Mouse (Mus musculus) limb, embryonic 14.5 days (tissue): ENCODE data around the gene Tmem209. TPM values are rescaled to one million over a fixed set of nuclear protein-coding genes. Genes with fewer than 3 reads are reported as not detected.

Experiments
- ATAC-seq: fragments of 200-750 bp; cut with Nextera tagmentation; 2 replicates; pipeline ENCODE4 v1.8.0; 2017; ENCODE audit warnings: low read depth, moderate number of reproducible peaks, moderate TSS enrichment; ENCODE audit not compliant: low FRiP score
- DNase-seq: peaks from one replicate; pipeline ENCODE4 v3.0.0-alpha.2; 2015; ENCODE audit warnings: low spot score
- H3K27ac ChIP-seq: fragments of 300-500 bp; sonication (generic); replicated peaks from 2 replicates; pipeline ENCODE4 v1.5.1; 2014; ENCODE audit warnings: low read depth, mild to moderate bottlenecking, low read length, moderate library complexity, mixed read lengths
- H3K27me3 ChIP-seq: fragments of 300-500 bp; sonication (generic); 2 replicates; pipeline ENCODE4 v1.6.1; 2014; ENCODE audit warnings: low read length, mixed read lengths; ENCODE audit not compliant: control insufficient read depth, insufficient read depth
- H3K36me3 ChIP-seq: fragments of 300-500 bp; sonication (generic); 2 replicates; pipeline ENCODE4 v1.6.1; 2014; ENCODE audit warnings: mild to moderate bottlenecking, low read length, moderate library complexity, mixed read lengths; ENCODE audit not compliant: control insufficient read depth, insufficient read depth
- H3K4me1 ChIP-seq: fragments of 300-500 bp; sonication (generic); 2 replicates; pipeline ENCODE4 v1.6.1; 2014; ENCODE audit warnings: antibody characterized with exemption, low read length, mixed read lengths; ENCODE audit not compliant: control insufficient read depth, insufficient read depth
- H3K4me2 ChIP-seq: fragments of 300-500 bp; sonication (generic); replicated peaks from 2 replicates; pipeline ENCODE4 v1.6.1; 2014; ENCODE audit warnings: low read depth, mild to moderate bottlenecking, low read length, moderate library complexity; ENCODE audit not compliant: severe bottlenecking
- H3K4me3 ChIP-seq: fragments of 300-500 bp; sonication (generic); replicated peaks from 2 replicates; pipeline ENCODE4 v1.5.1; 2014; ENCODE audit warnings: low read length
- H3K9ac ChIP-seq: fragments of 300-500 bp; sonication (generic); 2 replicates; pipeline ENCODE4 v1.6.1; 2014; ENCODE audit warnings: mild to moderate bottlenecking, low read depth, low read length, moderate library complexity; ENCODE audit not compliant: severe bottlenecking
- H3K9me3 ChIP-seq: fragments of 300-500 bp; sonication (generic); 2 replicates; pipeline ENCODE4 v1.6.1; 2016; ENCODE audit warnings: low read length; ENCODE audit not compliant: control insufficient read depth
- POLR2A ChIP-seq: fragments of 200-500 bp; IDR thresholded peaks from 2 replicates; pipeline ENCODE4 v1.8.0; 2012; ENCODE audit warnings: inconsistent platforms, mild to moderate bottlenecking, moderate library complexity, borderline replicate concordance; ENCODE audit not compliant: insufficient read depth, insufficient read length; ENCODE audit errors: extremely low read depth
- WGBS: fragments of 180-500 bp; shearing (Covaris S2); extraction: QIAGEN DNeasy Blood & Tissue Kit; methylation state at CpG from one replicate; pipeline ENCODE4 v1.1.7; 2014; 5-methylcytosine and 5-hydroxymethylcytosine counted together
- polyA plus RNA-seq, 2 experiments: library from polyadenylated mRNA; depleted of rRNA in 1 of 2; stranded (reverse) in 1 of 2; unstranded in 1 of 2; fragments of >200 nt; fragmentation: Nextera tagmentation in 1 of 2; extraction: Ambion mirVana in 1 of 2; gene quantifications; 2 replicates each; pipeline versions ENCODE4 v1.2.1 to v1.2.3; 2012 to 2014

The Tmem209 gene
- polyA plus RNA-seq, 2 experiments: 28.3 to 47.5 TPM

DNA sequence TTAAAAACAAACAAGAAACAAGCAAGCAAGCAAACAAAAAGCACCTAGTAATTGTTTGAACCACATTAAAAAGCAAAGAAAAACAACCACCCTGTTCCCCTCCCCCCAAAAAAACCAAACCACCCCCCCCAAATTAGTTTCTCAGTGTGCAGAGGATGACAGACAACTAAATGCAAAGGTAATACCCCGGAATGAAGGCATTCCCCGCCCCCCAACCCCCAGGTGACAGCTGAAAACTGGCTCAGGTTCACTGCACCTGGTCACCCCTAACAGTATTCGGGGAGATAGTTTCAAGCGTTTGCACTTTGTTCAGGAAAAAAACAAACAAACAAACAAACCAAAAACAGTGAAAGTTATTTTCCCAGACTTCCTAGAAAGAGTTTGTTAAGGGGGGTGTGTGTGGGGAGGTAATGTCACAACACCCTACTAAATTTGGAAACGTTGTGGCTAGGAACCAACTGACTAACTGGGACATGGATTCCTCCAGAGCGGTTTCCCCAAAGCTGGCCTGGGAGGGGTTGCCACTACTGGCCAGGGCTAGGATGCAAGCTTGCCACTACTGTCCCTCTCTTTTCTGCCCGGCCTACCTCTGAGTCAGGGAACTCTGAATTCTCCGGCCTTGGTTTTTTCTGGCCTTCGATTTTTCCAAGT lies 38.2 kb upstream of the Tmem209 start:
- no peak for ATAC-seq
- H3K27ac ChIP-seq: peak overlapping the region; percentile 84
- DNase-seq: no peak
- H3K27me3 ChIP-seq: no peaks in the 10 kb centered on the region
- no peaks in the 10 kb centered on the region for H3K36me3 ChIP-seq
- H3K9ac ChIP-seq: peak overlapping the region; percentile 9; the same call in 1 of the 2 replicates
- H3K4me3 ChIP-seq: no peak overlapping the region
- 20% methylated on average over 9 of the region's 9 CpGs for WGBS
- peaks cover 74% of the 10 kb centered on the region for H3K4me1 ChIP-seq
- no peak for TF ChIP-seq POLR2A
- peak overlapping the region; percentile 44 for H3K4me2 ChIP-seq
- no peaks in the 10 kb centered on the region for H3K9me3 ChIP-seq

DNA sequence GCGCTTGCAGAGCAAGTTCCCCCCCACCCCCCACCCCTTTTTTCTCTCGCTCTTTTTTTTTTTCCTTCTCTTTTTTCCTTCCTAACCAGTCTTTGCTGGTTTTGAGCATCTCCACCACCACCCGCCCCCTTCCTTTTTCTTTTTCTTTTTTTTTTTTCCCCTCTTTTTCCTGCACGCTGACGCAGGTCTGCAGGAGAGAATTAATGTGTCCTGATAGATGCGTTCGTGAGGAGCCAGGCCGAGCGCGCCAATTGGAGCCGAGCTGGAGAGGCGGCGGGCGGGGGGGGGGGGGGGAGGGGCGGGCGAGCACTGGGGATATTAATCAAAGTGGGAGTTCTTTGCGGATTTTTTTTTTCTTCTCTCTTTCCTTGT lies 37.7 kb upstream of the Tmem209 start:
- ATAC-seq (no peak; the same call in 1 of the 2 replicates), DNase-seq (no peak)
- peaks cover 71% of the 10 kb centered on the region for H3K4me1 ChIP-seq
- no peak for TF ChIP-seq POLR2A
- 0% methylated on average over 17 of the region's 17 CpGs for WGBS
- H3K36me3 ChIP-seq: no peaks in the 10 kb centered on the region
- H3K27ac ChIP-seq: peak overlapping the region; percentile 84
- peak overlapping the region; percentile 44 for H3K4me2 ChIP-seq
- H3K27me3 ChIP-seq: no peaks in the 10 kb centered on the region
- peak overlapping the region; percentile 6; the same call in 1 of the 2 replicates for H3K4me3 ChIP-seq
- no peaks in the 10 kb centered on the region for H3K9me3 ChIP-seq
- peak overlapping the region; percentile 29 for H3K9ac ChIP-seq

DNA sequence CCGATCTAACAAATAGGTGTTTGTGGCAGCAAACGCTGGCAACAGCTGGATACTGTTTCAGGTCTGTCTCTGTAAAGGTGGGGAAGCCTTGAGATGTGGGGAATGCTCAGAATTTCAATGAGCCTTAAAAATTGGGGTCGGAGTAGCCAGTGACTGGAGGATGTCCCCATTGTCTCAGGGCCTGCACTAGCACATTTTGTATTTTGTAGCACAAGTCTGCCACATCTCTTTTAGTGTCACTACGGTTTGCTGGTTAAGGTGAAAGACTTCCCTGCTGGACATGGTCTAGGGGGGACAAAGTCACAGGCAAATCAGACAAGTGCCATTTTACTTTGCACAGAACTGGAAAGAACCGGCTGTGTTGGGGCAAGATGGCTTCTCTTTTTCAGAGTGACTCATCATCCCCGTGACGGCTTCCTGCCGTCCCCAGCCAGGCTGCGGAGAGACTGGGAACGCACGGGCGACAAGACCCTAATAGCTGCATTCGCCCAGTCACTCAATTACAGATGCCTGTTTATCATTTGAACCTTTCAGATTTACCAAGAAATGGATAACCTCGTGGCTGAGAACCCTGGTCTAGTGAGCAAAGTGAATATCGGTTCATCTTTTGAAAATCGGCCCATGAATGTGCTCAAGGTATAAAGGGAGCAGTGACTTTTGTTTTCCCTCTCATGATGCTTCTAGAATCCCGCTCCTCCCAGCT lies 37.1 kb upstream of the Tmem209 start:
- Histone ChIP-seq H3K9ac (peak overlapping the region; percentile 29), H3K4me2 (peak overlapping the region; percentile 44), H3K9me3 (no peaks in the 10 kb centered on the region), H3K27ac (peak overlapping the region; percentile 84), H3K36me3 (no peaks in the 10 kb centered on the region), H3K27me3 (no peaks in the 10 kb centered on the region), H3K4me1 (peaks cover 67% of the 10 kb centered on the region), H3K4me3 (peak overlapping the region; percentile 6; the same call in 1 of the 2 replicates)
- WGBS: 5% methylated on average over 17 of the region's 17 CpGs
- no peak for TF ChIP-seq POLR2A
- ATAC-seq (peak; percentile 23; the same call in 1 of the 2 replicates), DNase-seq (no peak)

DNA sequence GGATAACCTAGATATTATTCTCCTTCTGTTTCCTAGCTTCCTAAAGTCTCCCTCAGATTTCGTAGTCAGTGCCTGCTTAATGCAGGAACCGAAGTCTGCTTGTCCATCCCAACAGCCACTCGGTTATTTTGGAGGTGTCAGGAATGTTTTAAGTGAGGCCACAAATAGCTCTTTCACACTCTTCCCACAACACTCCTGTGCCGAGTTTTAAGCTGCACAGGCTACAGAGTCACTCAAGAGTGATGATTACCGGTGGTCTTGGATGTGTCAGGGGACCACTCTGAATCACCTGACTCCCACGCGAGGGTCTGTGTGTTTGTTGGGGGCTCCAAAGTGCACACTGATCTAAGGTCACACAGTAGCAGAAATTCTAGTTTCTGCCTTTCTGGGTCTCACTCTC lies 36.1 kb upstream of the Tmem209 start:
- H3K9ac ChIP-seq: no peak overlapping the region
- ATAC-seq (no peak), DNase-seq (no peak)
- no peak for TF ChIP-seq POLR2A
- H3K4me2 ChIP-seq: no peak overlapping the region
- WGBS: 43% methylated on average over 7 of the region's 7 CpGs
- H3K27me3 ChIP-seq: no peaks in the 10 kb centered on the region
- 0 out of 2 replicates have a peak overlapping the region, but pooled peaks have one; percentile 30 for H3K27ac ChIP-seq
- H3K4me3 ChIP-seq: no peak overlapping the region
- no peaks in the 10 kb centered on the region for H3K36me3 ChIP-seq
- H3K9me3 ChIP-seq: no peaks in the 10 kb centered on the region
- H3K4me1 ChIP-seq: peaks cover 66% of the 10 kb centered on the region

DNA sequence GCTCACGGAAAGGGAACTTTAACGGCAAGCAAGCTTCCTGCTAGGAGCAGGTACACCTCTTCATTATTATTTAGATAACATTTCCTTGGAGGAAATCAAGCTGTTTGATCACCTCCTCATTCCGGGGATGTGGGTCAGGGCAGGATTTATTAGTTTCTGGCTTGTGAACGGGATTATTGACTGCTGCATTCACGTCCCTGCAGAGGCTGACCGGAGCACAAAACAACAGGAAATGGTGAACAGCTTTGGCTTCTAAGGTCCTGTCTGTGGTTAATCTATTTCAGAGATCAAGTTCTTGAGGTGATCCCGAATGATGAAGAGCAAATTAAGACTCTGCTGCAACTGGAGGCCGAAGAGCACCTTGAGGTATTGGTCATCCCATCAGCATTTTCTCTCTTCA lies 34.3 kb upstream of the Tmem209 start:
- Histone ChIP-seq H3K4me1 (peaks cover 59% of the 10 kb centered on the region), H3K27ac (peak overlapping the region; percentile 73)

More for the DNA sequence above, 34.3 kb upstream of the Tmem209 start:
- Histone ChIP-seq H3K36me3 (no peaks in the 10 kb centered on the region), H3K27me3 (no peaks in the 10 kb centered on the region), H3K9me3 (no peaks in the 10 kb centered on the region), H3K4me2 (peak overlapping the region; percentile 16), H3K4me3 (no peak overlapping the region), H3K9ac (no peak overlapping the region)
- 8% methylated on average over 8 of the region's 8 CpGs for WGBS
- TF ChIP-seq POLR2A: no peak
- no peak for DNase-seq
- ATAC-seq: no peak
